18 mouse cellular contexts compared by ENCODE assay signal in genomic region chr15:80094201-80094600, GRCm38 (mm10). TPM values are rescaled to one million over a fixed set of nuclear protein-coding genes. Genes with fewer than 3 reads are reported as not detected.
DNase-seq lines count a peak whose midpoint lies in the region; ATAC-seq lines count a peak whose summit lies in the region.
"Had no signal": no experiment of that assay in that cellular context is flagged by ENCODE, and none has a peak within 500 bp of the region (broad histone marks: within the 10 kb centered on the region; RNA-seq: fewer than 3 reads in every experiment).

No protein-coding gene starts in this region.

- peak; percentile 85 for DNase-seq in cerebellum, adult 11 months
- peak; percentile 82 for DNase-seq in left cerebral cortex, postnatal 4 days
- no peak for DNase-seq in left cerebral cortex, adult 11 months (ENCODE audit: low spot score)
- DNase-seq in cerebellum, adult 9-11 months: peak; percentile 92
- DNase-seq in embryo, embryonic 9.5 days (ENCODE audit: extremely low spot score): no peak
- no peak for DNase-seq in urinary bladder, postnatal 14 days (ENCODE audit: low spot score)
- DNase-seq in T-cell, adult 2 months (ENCODE audit: low spot score): no peak
- DNase-seq: adrenal gland, adult 2 months; forebrain, postnatal 0 days; gastrocnemius, postnatal 36 days; kidney, postnatal 36 days; thymus, adult 18-20 months; thymus, postnatal 4 days had no signal

- no peak for ATAC-seq in cerebellum, adult (ENCODE audit: insufficient number of reproducible peaks, low FRiP score, low TSS enrichment)
- ATAC-seq: forebrain, postnatal 0 days; hindbrain, postnatal 0 days; intestine, postnatal 0 days; midbrain, embryonic 16.5 days; Patski had no signal

- intact Hi-C loops in left cerebral cortex, postnatal 4 days (cut with DNase I): no loop called here

RNA-seq across cellular contexts. Expression of gene Rpl3, which starts 2.5 kb away (rescaled TPM):
- total RNA-seq in left cerebral cortex, postnatal 4 days (2021): 100 to 1,000 TPM; 535 to 552 TPM

RNA-seq across cellular contexts. Expression of gene Syngr1, which starts 3.1 kb away (rescaled TPM):
- 100 to 1,000 TPM; 175 to 191 TPM for total RNA-seq in left cerebral cortex, postnatal 4 days (2021)

RNA-seq across cellular contexts. Expression of gene Tab1, which starts 38.7 kb away (rescaled TPM):
- total RNA-seq in left cerebral cortex, postnatal 4 days (2021): 10 to 100 TPM; 27.7 to 36.2 TPM

Comparison
In these comparisons a context has a peak if more than half of its experiments do, and no peak if none do; other contexts are left out.
1. DNase-seq: peak in cerebellum, adult 11 months (single experiment), left cerebral cortex, postnatal 4 days (single experiment) and cerebellum, adult 9-11 months (single experiment); none in left cerebral cortex, adult 11 months (single experiment), embryo, embryonic 9.5 days (single experiment), urinary bladder, postnatal 14 days (single experiment) and T-cell, adult 2 months (single experiment).